Mouse (Mus musculus): Measurements from ENCODE around the gene Nsl1. TPM values are rescaled to one million over a fixed set of nuclear protein-coding genes. Genes with fewer than 3 reads are reported as not detected.
"Not testable (repeated sequence)": the region's sequence is repeated elsewhere in the genome, so short reads cannot be mapped to it uniquely, and the experiment has no call there.

The Nsl1 gene
- total RNA-seq (2021): 1 to 10 TPM; 3.5 to 5.1 TPM
- long read RNA-seq, experiment 1, full-length matches to known transcripts: 8 of 9 reads
- long read RNA-seq, experiment 1, partial matches to known transcripts: 0 of 9 reads
- long read RNA-seq, experiment 1, other reads (novel, unspliced or antisense): 1 of 9 reads
- long read RNA-seq, experiment 2, full-length matches to known transcripts: 5 of 5 reads
- long read RNA-seq, experiment 2, partial matches to known transcripts: 0 of 5 reads
- long read RNA-seq, experiment 2, other reads (novel, unspliced or antisense): 0 of 5 reads

DNA sequence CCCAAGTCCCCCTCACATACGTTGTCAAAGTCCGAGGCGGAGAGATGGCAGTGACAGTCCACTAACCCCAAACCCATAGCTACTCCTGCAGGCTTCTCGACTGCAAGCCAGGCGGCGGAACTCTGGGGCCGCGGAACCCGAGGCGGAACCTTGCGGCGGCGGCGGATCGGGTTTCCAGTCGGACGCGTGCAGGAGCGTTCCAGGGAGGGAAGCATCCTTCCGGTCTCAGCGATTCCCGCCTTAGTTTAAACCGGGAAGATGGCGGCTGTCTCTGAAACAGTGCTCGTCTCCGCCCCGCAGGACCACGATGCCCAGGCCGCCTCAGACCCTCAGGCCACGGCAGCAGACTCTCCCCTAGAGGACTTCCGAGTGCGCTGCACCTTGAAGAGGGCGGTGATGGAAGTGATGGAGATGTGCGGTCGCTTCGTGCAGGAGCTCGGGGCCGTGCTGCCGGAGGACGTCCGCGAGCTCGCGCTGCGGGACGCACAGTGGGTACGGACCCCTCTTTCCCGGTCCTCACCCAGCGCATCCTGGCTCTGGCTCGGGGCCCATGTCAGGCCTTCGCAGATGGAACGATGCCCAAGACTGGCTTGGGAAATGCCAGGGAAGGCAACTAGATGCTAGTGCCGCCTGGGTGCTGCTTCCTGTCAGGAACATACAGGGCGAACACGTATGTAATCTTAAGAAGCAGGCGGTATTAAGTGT, at the start of gene Nsl1, which contains the start of gene Tatdn3:
TSS of gene Nsl1 (plus strand) at position 232 of the 705 bp plus-strand sequence.
TSS of gene Tatdn3 (minus strand) at position 152 of the 705 bp plus-strand sequence.
- peak; percentile 96 for DNase-seq

DNA sequence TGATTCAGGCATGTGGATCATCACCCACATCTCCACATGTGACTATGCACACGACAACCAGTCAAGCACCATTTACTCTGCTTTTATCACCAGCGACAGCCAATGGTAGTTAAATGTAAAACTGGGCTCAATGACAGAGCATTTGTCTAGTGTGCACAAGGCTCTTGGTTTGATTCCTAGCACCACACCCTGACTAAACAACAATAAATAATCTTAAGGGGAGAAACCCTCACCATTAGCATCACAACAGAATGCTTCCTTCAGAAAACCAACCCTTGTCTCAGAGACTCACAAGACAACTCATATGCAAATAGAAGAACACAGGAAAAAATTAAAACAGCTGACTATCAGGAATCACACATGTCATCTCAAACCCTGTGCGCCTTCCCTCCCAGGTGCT, 48.5 kb upstream of the Nsl1 start:
- no peak for DNase-seq

DNA sequence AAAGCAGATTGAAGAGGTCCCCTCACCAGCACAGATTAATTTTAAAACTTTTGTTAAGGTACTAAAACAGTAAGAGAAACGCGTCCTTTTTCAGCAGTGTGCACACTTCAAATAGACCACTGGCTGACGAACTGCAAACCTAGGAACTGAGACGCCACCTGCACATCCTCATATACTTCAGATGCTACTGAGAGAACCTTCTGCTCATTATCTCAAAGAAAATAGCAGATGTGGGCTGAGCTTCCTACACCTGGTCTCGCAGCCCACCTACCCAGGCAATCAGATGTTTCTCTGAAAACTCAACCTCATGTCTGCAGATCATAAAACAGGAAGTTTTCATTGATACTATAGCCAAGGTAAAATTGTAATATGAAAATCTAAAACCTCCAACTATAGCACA, 43.0 kb upstream of the Nsl1 start:
- DNase-seq: no peak

DNA sequence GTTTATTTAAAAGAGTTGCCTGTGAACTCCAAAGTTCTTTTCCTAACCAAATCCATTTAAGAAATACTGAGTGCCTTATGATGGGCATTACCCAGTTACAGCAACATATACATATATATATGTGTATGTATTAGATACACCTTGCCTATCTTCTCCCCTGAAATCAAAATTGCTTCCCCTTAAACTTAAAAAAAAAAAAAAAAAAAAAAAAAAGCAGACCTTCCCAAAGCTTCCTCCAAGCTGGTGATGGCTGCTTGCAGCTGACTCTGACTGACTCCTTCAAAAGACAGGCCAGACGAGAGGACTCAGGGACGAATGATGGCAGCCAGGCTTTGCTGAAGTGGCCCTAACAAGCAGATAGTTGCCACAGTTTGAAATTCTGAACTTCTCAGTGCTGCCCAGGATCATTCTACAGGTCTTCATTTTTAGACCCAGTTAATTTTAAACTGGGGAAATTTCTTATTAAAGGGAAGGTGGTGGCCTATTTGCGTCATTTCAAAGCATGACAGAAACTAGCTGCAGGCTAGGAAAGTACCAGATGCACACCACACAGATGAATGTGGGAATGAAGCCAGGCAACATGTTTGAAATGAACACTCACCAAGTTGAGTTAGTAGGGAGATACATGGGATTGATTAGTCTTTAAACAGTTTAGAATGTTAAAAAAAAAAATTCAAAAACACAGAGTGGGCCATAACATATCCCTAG, 42.4 kb upstream of the Nsl1 start:
- DNase-seq: no peak

DNA sequence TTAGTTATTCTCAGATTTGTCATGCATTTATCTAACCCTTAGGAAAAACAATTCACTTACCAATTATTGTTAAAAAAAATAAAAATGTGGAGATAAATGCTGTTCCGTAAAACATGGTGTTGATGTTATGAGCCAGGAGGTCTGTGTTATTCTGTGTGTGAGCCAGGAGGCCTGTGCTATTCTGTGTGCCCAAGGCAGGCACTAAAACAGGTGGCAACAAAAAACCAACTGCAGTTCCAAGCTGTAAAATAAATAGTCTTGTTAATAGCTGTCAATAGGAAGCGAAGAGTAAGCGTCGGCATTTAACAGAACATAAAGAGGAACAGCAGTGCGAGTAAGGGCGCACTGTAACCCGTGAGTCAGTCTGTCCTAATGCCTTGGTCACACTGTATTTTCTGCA, 41.8 kb upstream of the Nsl1 start:
- DNase-seq: no peak

DNA sequence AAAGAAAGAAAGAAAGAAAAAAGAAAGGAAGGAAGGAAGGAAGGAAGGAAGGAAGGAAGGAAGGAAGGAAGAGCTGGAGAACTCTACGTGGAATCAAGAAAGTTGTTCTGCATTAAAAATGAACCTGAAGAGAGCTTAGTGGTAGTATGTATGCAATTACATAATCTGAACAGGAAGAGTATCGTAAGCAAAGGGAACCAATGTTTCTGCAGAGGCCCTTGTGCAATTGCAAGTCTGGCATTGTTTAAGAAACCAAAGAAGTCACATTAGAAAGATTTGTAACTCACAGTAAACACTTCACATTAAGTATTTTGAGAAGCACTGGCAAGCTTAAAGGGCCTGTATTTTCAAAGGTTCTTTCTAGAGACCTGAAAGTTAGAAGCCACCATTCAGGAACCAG, 39.7 kb upstream of the Nsl1 start:
- no peak for DNase-seq

DNA sequence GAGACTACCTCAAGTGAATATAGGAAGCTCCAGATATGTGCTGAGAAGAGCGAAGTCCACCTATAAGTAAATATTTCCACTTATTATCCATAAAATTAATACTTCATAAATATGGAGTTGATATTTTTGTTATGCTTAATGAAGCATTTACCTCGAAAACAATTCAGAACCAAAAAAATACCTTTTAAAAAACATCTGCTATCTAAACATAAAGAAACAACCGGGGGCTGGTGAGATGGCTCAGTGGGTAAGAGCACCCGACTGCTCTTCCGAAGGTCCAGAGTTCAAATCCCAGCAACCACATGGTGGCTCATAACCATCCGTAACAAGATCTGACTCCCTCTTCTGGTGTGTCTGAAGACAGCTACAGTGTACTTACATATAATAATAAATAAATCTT, 39.0 kb upstream of the Nsl1 start:
- DNase-seq: not testable (repeated sequence)

DNA sequence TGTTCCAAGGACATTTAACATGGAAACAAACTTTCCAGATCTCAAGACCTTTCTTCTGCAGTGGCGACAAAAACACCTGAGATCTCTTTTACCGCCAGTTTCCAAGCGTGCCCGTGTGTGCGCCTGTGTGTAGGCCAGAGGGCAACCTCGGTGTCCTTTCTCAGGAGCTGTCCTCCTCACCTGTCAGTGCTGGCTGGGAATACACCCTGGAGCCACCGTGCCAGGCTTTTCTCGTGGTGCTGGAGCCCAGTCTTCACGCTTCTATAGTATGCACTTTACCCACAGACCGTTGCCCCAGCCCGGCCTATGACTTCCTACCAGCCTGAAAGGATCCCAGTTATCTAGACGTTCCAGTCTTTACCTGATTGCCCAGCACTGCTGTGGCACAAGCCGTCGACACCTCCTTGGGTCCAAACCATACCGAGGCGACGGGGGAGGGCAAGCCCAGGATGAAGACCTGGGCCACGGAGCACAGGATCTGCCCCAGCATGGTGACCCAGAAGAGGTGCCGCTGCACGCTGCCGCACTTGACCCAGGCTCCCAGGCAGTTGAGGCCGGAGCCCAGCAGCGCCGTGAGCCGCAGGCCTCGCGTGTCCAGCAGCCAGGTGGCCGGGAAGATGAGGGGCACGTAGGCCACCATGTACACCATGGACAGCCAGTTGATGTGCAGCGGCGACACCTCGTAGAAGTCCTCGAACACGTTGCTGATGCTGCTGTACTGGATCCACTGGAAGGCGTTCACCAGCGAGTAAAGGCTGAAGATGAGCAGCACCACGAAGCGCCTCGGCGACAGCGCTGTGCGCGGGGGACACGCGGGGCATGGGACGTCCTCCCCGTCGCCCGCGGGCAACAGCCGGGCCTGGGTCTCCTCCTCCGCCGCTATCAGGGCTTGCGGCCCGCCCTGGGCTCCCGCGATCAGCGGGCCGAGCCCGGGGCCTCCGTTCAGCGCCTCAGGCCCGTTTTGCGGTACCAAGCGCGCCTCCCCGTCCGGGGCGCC, 37.5 kb upstream of the Nsl1 start:
- DNase-seq: no peak

DNA sequence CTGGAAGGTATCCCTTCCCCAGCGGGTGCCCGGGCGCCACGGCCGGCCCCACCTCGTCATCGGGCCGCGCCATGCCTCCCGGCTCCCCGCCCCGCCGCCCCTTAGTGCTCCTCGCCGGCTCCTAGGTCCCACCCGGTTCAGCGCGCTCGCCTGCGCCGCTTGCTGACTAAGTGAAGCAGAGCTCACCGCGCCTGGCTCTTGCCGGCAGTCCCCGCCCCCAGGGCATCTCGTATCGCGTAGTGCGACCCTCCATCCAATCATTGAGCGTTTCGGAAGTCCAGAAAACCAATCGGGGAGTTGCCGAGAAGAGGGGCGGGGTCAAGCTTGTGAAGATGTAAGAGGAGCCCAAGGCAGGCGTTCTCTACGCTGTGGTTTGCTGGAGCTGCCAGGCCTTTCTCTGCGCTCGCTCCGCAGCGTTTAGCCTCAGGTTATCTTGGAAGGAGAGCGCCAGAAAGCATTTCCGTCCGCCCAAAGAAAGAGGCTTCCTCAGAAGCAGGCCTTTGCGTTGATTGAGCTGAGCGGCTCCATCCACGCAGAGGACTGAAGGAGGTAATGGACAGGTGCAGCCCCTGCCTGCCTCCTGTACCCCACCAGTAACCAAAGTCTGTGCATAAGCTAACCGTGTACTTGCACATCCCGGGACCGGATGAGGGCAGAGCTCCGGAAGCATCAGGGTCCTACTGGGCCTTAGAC, 36.6 kb upstream of the Nsl1 start, which contains the start of gene Flvcr1:
TSS of gene Flvcr1 (minus strand) at position 138 of the 693 bp plus-strand sequence.
- peak; percentile 99 for DNase-seq

DNA sequence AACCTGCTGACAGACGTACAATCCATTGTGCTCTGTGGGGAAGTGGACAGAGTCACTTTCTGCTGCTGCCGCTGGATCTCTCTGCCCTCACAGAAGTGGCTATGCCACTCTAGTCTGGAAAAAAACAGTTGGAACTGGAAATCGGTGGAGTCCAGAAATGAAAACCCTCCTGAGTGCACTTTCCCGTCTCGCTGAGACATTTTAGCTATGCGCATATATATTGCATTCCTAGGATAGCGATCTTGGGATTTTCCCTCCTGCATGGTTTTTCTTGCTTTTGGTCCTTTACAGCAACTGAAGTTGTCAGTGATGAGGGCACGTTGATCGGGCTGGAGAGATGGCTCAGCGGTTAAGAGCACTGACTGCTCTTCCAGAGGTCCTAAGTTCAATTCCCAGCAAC, 32.6 kb upstream of the Nsl1 start:
- DNase-seq: no peak

DNA sequence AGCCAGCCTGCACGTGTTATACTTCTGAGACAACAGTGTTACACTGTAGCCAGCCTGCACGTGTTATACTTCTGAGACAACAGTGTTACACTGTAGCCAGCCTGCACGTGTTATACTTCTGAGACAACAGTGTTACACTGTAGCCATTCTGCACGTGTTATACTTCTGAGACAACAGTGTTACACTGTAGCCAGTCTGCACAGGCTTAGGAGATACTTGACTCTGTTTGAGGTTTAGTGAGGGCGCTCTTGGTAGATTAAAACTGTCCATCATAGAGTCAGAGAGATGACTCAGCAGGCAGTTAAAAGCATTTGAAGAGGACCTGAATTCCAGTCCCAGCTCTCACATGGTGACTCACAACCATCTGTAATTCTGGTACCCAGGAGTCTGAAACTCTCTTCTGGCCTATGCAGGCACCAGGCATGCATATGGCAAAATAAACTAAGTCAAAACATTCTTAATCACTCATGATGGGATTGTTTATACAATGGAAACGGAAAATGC, 31.8 kb upstream of the Nsl1 start:
- DNase-seq: not testable (repeated sequence)

DNA sequence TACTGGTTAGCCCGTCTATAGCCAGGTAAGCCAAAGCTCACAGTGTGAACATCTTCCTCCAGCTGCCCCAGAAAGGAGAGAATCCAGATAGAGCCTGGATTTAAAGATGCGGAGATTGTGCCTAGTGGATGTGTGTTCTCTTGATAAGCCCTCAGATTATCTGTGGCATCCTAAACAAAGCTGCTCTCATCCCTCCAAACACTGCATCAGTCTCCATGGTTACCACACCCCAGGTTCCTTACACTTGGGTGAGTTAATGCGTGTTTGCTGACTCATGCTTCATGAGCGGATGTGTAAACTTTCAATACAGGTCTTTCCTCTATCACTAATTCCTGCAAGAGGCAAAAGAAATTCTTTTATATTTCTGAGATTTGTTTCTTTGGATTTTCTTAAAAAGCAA, 27.2 kb upstream of the Nsl1 start:
- DNase-seq: no peak

DNA sequence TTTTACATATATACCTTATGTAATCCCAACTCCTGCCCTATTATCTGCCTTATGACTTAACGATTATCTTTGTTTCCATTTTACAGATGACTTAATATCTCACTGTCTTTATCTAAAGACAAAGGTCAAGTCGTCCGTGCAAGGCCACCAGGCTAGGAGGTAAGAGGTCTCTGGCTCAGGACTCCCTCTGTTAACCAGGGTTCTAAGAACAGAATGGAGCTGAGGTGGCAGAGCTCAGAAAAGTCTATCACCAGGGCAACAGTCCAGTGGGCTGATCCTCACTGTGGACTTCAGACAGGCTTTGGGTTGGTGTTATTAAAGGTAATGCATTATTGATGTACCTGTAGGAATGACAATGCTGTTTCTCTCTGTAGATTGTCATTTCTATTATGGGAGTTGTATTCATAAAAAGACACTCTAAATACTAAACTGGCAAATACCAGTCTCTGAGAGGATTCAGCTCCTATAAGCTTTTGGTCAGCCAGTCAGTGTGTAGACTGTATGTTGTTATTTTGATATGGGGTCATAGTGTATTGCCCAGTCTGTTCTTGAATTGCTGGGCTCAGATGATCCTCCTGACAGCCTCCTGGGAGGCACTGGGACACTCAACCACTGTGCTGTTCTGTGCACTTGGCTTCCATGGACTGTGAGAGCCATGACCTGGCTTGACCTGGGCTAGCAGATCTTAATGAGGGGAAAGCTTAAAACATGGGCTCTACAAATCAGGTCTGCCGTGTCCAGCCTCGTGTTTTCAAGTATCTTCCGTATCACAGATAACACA, 26.1 kb upstream of the Nsl1 start, which contains the start of gene Spata45:
TSS of gene Spata45 (plus strand) at position 86 of the 781 bp plus-strand sequence.
- no peak for DNase-seq

DNA sequence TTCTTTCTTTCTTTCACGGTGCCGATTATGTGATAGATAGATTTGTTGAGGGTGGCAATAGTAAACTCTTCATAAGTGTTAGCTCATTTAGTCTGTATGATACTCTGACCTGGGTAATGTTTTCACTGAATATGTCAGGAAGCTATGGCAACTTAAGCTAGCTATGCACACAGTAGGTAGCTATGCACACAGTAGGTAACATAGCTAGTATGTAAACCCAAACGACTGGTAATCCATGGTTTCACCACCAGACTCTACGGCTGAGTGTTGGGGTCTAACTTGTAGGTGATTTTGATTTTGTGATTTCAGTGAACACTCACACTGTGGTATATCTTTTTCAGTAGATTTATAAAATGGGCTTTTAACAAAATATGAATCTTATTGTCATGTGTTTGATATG, 24.8 kb upstream of the Nsl1 start:
- no peak for DNase-seq

DNA sequence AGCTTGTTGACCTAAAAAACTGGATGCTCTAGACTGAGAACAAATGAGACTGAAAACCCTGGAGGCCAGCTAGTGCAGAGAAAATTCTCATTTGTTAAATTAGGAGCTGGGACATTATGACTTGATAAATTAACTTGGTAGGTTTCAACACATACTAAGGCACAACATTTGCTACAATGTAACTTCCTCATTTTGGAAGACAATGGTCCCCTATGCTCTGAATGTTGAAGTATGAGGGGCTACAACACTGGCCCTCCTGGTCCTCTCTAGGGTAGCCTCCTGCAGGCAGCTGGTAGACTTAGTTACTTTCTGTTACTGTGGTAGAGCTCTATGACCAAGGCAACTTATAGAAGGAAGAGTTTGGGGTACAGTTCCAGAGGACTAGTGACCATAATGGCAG, 21.5 kb upstream of the Nsl1 start:
- DNase-seq: no peak

DNA sequence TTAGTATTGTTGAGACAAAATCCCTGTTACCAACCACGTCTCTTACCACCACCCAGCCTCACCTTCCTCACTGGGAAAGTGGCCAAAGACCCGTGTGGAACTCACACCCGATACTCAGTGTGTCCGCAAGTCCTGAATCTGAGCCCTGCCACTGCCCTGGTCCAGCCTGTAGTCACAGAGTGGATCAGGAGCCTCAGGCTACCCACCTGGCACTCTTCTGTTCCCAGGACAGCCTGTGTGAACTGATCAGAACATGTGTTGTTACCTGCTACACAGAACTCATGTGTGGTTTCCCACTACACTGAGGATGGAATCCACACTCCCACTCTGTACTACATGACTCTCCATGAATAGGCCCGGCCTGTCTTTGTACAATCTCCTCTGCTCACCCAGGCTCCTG, 20.7 kb upstream of the Nsl1 start:
- DNase-seq: no peak

DNA sequence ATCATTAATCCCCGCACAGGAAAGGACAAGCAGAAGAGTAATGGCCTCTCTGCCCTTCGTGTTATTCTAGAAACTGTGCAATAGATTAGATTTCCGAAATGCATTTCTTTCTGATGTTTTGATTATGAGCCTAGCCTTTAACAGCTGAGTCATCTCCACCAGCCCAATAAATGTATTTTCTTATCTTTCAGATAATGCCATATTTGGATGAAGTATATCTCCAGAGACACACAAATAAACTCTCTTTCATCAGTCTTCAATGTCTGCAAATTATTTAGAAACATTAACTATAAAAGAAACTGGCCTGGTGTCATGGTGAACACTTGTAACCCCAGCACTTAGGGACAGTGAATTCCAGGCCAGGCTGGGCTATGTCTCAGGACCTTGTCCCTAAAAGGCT, 20.1 kb upstream of the Nsl1 start:
- DNase-seq: no peak

DNA sequence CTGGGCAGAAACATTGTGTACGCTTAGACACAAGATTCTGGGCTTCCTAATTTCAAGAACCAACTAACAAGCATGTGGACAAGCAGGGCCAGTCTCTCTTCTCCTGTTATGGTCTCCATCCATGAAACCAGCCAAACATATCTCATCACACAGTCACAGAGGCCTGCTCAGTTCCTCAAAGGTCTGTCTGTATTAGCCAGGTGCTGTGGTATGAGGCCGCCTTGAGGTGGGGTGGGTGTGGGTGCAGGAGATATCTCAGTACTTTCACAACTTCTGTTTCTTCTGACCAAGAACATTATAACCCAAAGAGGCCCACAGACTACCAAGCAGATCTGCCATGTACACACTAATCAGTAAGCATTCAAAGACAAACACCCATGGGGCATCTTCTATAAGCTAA, 17.5 kb upstream of the Nsl1 start:
- DNase-seq: no peak

DNA sequence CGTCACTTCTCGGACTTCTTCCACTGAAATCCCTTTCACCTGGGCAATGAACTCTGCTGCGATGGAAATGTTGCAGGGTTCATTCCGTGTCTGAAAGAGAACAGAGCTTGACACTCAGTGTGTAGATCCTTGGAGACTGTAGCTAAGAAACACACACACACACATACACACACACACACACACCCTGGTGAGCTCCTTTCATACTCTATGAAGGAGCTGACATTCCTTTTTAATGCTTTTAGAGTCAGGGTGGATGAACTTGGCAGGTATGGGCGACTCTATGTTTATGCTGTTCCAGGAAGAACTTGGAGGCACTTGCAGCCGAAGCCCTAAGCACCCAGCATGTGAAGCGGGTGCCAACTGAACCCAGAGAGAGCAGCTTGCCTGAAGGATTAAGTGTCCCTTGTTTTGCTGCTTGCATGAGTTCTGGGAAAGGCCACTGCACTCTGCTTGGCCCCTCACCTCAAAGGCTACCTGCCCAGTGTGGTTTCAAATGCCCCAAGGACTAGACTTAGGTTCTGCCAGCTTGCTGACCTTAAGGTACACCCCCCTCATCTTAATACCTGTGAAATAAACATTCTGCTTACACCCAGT, 16.5 kb upstream of the Nsl1 start:
- DNase-seq: peak; percentile 51

DNA sequence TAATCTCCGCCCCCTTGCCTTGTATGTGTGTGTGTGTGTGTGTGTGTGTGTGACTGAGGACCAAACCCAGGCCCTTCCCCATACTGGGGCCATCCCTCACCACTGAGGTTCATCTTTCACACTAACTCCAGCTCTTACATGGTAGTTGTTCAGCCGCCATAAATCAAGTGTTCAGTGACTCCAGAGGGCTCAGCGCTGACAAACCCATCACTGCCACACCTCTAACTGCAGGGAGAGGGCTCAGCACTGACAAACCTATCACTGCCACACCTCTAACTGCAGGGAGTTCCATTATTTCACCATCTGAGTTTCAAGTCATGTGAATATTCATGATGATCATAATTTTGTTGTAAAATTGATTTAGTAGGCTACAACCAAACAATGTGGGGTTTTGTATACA, 9.3 kb upstream of the Nsl1 start:
- no peak for DNase-seq
